Mouse (Mus musculus): ENCODE measurements at regions not wholly inside any gene's neighbourhood (a gene's known extent, or its start where the extent isn't known, plus 50 kb on each side); places are given as distances from the start of the nearest gene placed in this dataset.

- Histone ChIP-seq H3K4me1 (ENCODE audit: control insufficient read depth, insufficient read depth, low read length) (no peaks in the 10 kb centered on the region), H3K4me3 (replicated peaks; ENCODE audit: insufficient read depth, low read depth, low read length) (no peak overlapping the region), H3K27me3 (ENCODE audit: control insufficient read depth, insufficient read depth, low read length) (no peaks in the 10 kb centered on the region; the same call in 1 of the 2 replicates), H3K27ac (ENCODE audit: insufficient read depth, low read length) (no peak overlapping the region)
- no peak for TF ChIP-seq CTCF (IDR thresholded peaks at IDR 0.05; ENCODE audit: borderline replicate concordance, insufficient read depth, low read depth, low read length)
- TF ChIP-seq POLR2A (IDR thresholded peaks at IDR 0.05; ENCODE audit: borderline replicate concordance, insufficient read depth, low read length): no peak
- 73% methylated on average over 5 of the region's 5 CpGs for WGBS
- no peak for DNase-seq
Measured at GRCm38 (mm10) chr17:85853156-85853555, 165.1 kb upstream of the Six2 start.

- no peak for TF ChIP-seq POLR2A (IDR thresholded peaks at IDR 0.05; ENCODE audit: borderline replicate concordance, insufficient read depth, low read length)
- TF ChIP-seq CTCF (IDR thresholded peaks at IDR 0.05; ENCODE audit: borderline replicate concordance, insufficient read depth, low read depth, low read length): no peak
- Histone ChIP-seq H3K4me1 (ENCODE audit: control insufficient read depth, insufficient read depth, low read length) (no peaks in the 10 kb centered on the region), H3K27me3 (ENCODE audit: control insufficient read depth, insufficient read depth, low read length) (no peaks in the 10 kb centered on the region; the same call in 1 of the 2 replicates), H3K4me3 (replicated peaks; ENCODE audit: insufficient read depth, low read depth, low read length) (no peak overlapping the region), H3K27ac (ENCODE audit: insufficient read depth, low read length) (no peak overlapping the region)
- DNase-seq: no peak
- 96% methylated on average over 3 of the region's 3 CpGs for WGBS
Measured at GRCm38 (mm10) chr17:85848526-85848925, 160.5 kb upstream of the Six2 start.

DNA sequence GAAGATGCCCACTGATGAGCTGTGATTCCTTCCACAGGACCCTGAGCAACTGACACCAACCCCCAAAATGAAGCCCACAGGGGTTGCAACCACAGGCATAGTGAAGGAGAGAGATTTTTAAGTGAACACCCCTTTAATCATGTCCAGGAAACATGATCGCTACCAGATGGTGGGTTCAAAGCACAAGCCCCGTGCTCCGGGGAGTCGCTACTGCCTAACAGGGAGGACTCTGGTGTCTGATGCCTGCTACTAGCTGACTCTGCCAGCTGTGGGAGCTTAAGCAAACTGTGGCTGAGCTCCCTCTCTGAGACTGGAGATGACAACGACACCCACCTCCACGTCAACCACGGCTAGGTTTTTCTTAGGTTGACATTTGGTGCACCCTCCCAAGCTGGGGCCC is 159.7 kb upstream of the Six2 start:
- Histone ChIP-seq H3K4me3 (replicated peaks; ENCODE audit: insufficient read depth, low read depth, low read length) (no peak overlapping the region), H3K27ac (ENCODE audit: insufficient read depth, low read length) (no peak overlapping the region), H3K27me3 (ENCODE audit: control insufficient read depth, insufficient read depth, low read length) (no peaks in the 10 kb centered on the region; the same call in 1 of the 2 replicates), H3K4me1 (ENCODE audit: control insufficient read depth, insufficient read depth, low read length) (no peaks in the 10 kb centered on the region)
- no peak for TF ChIP-seq POLR2A (IDR thresholded peaks at IDR 0.05; ENCODE audit: borderline replicate concordance, insufficient read depth, low read length)
- no peak for TF ChIP-seq CTCF (IDR thresholded peaks at IDR 0.05; ENCODE audit: borderline replicate concordance, insufficient read depth, low read depth, low read length)
- no peak for DNase-seq
- WGBS: 83% methylated on average over 7 of the region's 7 CpGs

- H3K27me3 ChIP-seq (ENCODE audit: control insufficient read depth, insufficient read depth, low read length): no peaks in the 10 kb centered on the region; the same call in 1 of the 2 replicates
- WGBS: 75% methylated on average over 6 of the region's 6 CpGs
- no peak overlapping the region for H3K4me3 ChIP-seq (replicated peaks; ENCODE audit: insufficient read depth, low read depth, low read length)
- H3K27ac ChIP-seq (ENCODE audit: insufficient read depth, low read length): no peak overlapping the region
- no peaks in the 10 kb centered on the region for H3K4me1 ChIP-seq (ENCODE audit: control insufficient read depth, insufficient read depth, low read length)
- no peak for DNase-seq
- no peak for TF ChIP-seq CTCF (IDR thresholded peaks at IDR 0.05; ENCODE audit: borderline replicate concordance, insufficient read depth, low read depth, low read length)
- TF ChIP-seq POLR2A (IDR thresholded peaks at IDR 0.05; ENCODE audit: borderline replicate concordance, insufficient read depth, low read length): no peak
Measured at GRCm38 (mm10) chr17:85845059-85845458, 157.0 kb upstream of the Six2 start.

GRCm38 (mm10) chr17:85844486-85844885 is 156.4 kb upstream of the Six2 start:
- TF ChIP-seq POLR2A (IDR thresholded peaks at IDR 0.05; ENCODE audit: borderline replicate concordance, insufficient read depth, low read length): no peak
- no peak for TF ChIP-seq CTCF (IDR thresholded peaks at IDR 0.05; ENCODE audit: borderline replicate concordance, insufficient read depth, low read depth, low read length)
- no peaks in the 10 kb centered on the region; the same call in 1 of the 2 replicates for H3K27me3 ChIP-seq (ENCODE audit: control insufficient read depth, insufficient read depth, low read length)
- DNase-seq: no peak

DNA sequence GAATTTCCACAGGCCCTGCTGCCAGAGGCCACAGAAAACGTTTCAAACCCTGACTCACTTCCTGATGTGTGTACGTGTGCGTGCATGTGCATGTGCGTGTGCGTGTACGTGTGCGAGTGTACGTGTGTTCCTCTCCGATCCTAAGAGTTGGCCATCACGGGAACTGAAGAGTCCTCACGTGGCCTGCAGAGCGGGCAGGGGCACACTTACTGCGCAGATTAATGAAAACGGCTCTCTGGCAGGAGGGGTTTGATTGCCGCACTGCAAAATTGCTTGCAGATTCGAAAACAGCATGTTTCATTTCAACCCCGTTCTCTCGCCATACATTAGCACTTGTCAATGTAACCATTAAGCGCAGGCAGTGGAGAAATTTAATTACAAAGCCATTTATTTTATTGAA is 135.0 kb upstream of the Six2 start:
- TF ChIP-seq POLR2A (IDR thresholded peaks at IDR 0.05; ENCODE audit: borderline replicate concordance, insufficient read depth, low read length): no peak
- TF ChIP-seq CTCF (IDR thresholded peaks at IDR 0.05; ENCODE audit: borderline replicate concordance, insufficient read depth, low read depth, low read length): no peak
- WGBS: 90% methylated on average over 19 of the region's 19 CpGs
- Histone ChIP-seq H3K27me3 (ENCODE audit: control insufficient read depth, insufficient read depth, low read length) (no peaks in the 10 kb centered on the region), H3K4me1 (ENCODE audit: control insufficient read depth, insufficient read depth, low read length) (no peaks in the 10 kb centered on the region), H3K4me3 (replicated peaks; ENCODE audit: insufficient read depth, low read depth, low read length) (no peak overlapping the region), H3K27ac (ENCODE audit: insufficient read depth, low read length) (no peak overlapping the region)
- no peak for DNase-seq

More at GRCm38 (mm10) chr17:85844486-85844885, 156.4 kb upstream of the Six2 start:
- Histone ChIP-seq H3K4me1 (ENCODE audit: control insufficient read depth, insufficient read depth, low read length) (no peaks in the 10 kb centered on the region), H3K27ac (ENCODE audit: insufficient read depth, low read length) (no peak overlapping the region), H3K4me3 (replicated peaks; ENCODE audit: insufficient read depth, low read depth, low read length) (no peak overlapping the region)
- 95% methylated on average over 13 of the region's 13 CpGs for WGBS

GRCm38 (mm10) chr17:85821861-85822260 is 133.8 kb upstream of the Six2 start:
- no peak for DNase-seq
- 20% methylated on average over 4 of the region's 4 CpGs for WGBS
- no peak overlapping the region for H3K27ac ChIP-seq (ENCODE audit: insufficient read depth, low read length)
- no peak overlapping the region for H3K4me3 ChIP-seq (replicated peaks; ENCODE audit: insufficient read depth, low read depth, low read length)
- TF ChIP-seq CTCF (IDR thresholded peaks at IDR 0.05; ENCODE audit: borderline replicate concordance, insufficient read depth, low read depth, low read length) (no peak), POLR2A (IDR thresholded peaks at IDR 0.05; ENCODE audit: borderline replicate concordance, insufficient read depth, low read length) (no peak)
- no peaks in the 10 kb centered on the region for H3K4me1 ChIP-seq (ENCODE audit: control insufficient read depth, insufficient read depth, low read length)
- no peaks in the 10 kb centered on the region for H3K27me3 ChIP-seq (ENCODE audit: control insufficient read depth, insufficient read depth, low read length)

DNA sequence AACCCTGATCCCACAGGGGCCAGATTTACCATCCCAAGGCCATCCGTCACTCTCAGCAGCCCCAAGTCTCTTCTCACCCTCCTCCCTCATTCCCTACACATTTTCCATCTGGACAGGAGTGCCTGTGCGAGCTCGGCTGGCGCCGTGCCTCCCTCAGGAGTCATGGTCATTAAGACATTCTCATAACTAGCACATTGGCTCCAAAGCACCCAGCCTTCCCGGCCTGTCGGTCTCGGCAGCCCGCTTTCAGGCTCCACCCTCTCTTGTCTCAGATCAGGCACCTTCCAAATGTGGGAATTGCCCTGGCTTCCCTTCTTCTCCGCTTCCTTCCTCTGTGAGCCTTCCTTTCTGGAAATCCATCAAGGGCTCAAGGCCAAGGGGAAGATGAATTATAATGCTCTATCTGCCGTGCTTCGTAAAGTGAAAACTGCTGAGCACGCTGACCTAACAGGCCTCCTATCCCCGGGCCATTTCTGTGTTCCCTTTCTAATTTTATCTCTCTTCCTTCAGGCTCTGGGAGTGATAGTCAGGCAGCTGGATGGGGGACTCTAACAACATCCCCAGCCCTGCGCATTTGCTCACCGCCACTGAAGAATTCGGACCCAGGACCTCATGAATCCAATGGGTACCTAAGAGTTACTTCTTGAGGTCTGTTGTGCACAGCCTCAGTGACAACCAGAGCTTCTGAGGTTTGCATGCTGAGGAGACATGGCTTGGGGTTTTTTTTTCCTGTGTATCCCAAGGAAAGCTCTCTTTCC is 130.2 kb upstream of the Six2 start:
- TF ChIP-seq POLR2A (IDR thresholded peaks at IDR 0.05; ENCODE audit: borderline replicate concordance, insufficient read depth, low read length) (no peak), CTCF (IDR thresholded peaks at IDR 0.05; ENCODE audit: borderline replicate concordance, insufficient read depth, low read depth, low read length) (no peak)
- WGBS: 24% methylated on average over 17 of the region's 17 CpGs
- DNase-seq: no peak
- Histone ChIP-seq H3K27me3 (ENCODE audit: control insufficient read depth, insufficient read depth, low read length) (no peaks in the 10 kb centered on the region), H3K4me3 (replicated peaks; ENCODE audit: insufficient read depth, low read depth, low read length) (no peak overlapping the region), H3K4me1 (ENCODE audit: control insufficient read depth, insufficient read depth, low read length) (no peaks in the 10 kb centered on the region), H3K27ac (ENCODE audit: insufficient read depth, low read length) (no peak overlapping the region)

Data from cerebellum, adult 2 months (tissue).